Mouse (Mus musculus) bone marrow, adult 2 months (tissue): ENCODE measurements around the gene Trp53. TPM values are rescaled to one million over a fixed set of nuclear protein-coding genes. Genes with fewer than 3 reads are reported as not detected.

Experiments
- H3K27ac ChIP-seq: fragments of 200-500 bp; 2 replicates; pipeline ENCODE4 v1.5.1; 2012; ENCODE audit warnings: low read depth, mild to moderate bottlenecking, control low read depth, inconsistent platforms, low read length; ENCODE audit not compliant: control insufficient read depth, poor library complexity, insufficient read depth
- H3K4me1 ChIP-seq: fragments of 200-500 bp; 2 replicates; pipeline ENCODE4 v1.6.1; 2011; ENCODE audit warnings: low read length; ENCODE audit not compliant: control insufficient read depth, insufficient read depth
- H3K4me3 ChIP-seq: fragments of 200-500 bp; replicated peaks from 2 replicates; pipeline ENCODE3; 2011; ENCODE audit warnings: mild to moderate bottlenecking, low read depth, low read length, control low read depth; ENCODE audit not compliant: control insufficient read depth
- CTCF ChIP-seq: fragments of 200-500 bp; IDR thresholded peaks from 2 replicates; pipeline ENCODE4 v1.5.1; 2011; ENCODE audit warnings: low read length, control low read depth; ENCODE audit not compliant: control insufficient read depth, insufficient read depth
- POLR2A ChIP-seq: fragments of 200-500 bp; IDR thresholded peaks from 2 replicates; pipeline ENCODE4 v1.6.1; 2011; ENCODE audit warnings: low read depth, mild to moderate bottlenecking, control low read depth, low read length, borderline replicate concordance; ENCODE audit not compliant: control insufficient read depth
- WGBS: fragments of 180-500 bp; shearing (Covaris S2); methylation state at CpG from one replicate; pipeline ENCODE4 v1.1.7; 2018; 5-methylcytosine and 5-hydroxymethylcytosine counted together
- polyA plus RNA-seq: library from polyadenylated mRNA; stranded (reverse); fragments of >200 nt; gene quantifications from 2 replicates; pipeline ENCODE4 v1.2.4, GENCODE M21; 2011; ENCODE audit warnings: low replicate concordance; ENCODE audit not compliant: missing spikeins, insufficient read depth, insufficient read length

Gene Trp53
- polyA plus RNA-seq, 1 experiment = 71.7 TPM

GRCm38 (mm10) chr11:69558756-69559155, 21.4 kb upstream of the Trp53 start:
- WGBS = 15% methylated on average over 6 of the region's 6 CpGs
- no peak overlapping the region for H3K4me3 ChIP-seq
- H3K4me1 ChIP-seq = no peaks in the 10 kb centered on the region
- TF ChIP-seq CTCF = no peak
- TF ChIP-seq POLR2A = no peak
- H3K27ac ChIP-seq = no peak overlapping the region

DNA sequence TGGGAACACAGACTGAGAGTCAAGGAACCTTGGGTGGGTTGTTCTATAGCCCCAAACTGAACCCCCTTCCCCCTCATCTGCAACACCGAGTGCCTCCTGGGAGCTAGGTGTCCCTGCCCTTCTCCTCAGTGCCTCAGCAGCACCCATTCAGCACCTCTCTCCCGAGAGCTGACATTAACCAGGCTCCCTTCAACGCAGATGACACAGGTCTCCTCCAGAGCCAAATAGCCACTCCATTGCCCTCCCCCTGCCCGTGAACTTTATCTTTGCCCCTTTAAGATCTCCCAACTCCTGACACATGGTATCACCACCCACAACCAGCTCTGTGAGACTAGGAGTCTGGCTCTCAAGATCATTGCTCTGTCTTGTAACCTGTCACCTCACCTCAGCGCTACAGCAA, 21.0 kb upstream of the Trp53 start:
- H3K27ac ChIP-seq = no peak overlapping the region
- no peak overlapping the region for H3K4me3 ChIP-seq
- WGBS = 45% methylated on average over 5 of the region's 5 CpGs
- H3K4me1 ChIP-seq = no peaks in the 10 kb centered on the region
- TF ChIP-seq POLR2A (no peak), CTCF (no peak)

GRCm38 (mm10) chr11:69559851-69560765, 20.1 kb upstream of the Trp53 start, which contains the start of gene Efnb3:
Gene Efnb3 (minus strand): TSS chr11:69560205.
- H3K4me1 ChIP-seq = no peaks in the 10 kb centered on the region
- no peak within 1 kb of the TSS for H3K27ac ChIP-seq
- TF ChIP-seq CTCF = no peak
- WGBS = 8% methylated on average over 59 of the region's 59 CpGs
- no peak within 1 kb of the TSS for H3K4me3 ChIP-seq

DNA sequence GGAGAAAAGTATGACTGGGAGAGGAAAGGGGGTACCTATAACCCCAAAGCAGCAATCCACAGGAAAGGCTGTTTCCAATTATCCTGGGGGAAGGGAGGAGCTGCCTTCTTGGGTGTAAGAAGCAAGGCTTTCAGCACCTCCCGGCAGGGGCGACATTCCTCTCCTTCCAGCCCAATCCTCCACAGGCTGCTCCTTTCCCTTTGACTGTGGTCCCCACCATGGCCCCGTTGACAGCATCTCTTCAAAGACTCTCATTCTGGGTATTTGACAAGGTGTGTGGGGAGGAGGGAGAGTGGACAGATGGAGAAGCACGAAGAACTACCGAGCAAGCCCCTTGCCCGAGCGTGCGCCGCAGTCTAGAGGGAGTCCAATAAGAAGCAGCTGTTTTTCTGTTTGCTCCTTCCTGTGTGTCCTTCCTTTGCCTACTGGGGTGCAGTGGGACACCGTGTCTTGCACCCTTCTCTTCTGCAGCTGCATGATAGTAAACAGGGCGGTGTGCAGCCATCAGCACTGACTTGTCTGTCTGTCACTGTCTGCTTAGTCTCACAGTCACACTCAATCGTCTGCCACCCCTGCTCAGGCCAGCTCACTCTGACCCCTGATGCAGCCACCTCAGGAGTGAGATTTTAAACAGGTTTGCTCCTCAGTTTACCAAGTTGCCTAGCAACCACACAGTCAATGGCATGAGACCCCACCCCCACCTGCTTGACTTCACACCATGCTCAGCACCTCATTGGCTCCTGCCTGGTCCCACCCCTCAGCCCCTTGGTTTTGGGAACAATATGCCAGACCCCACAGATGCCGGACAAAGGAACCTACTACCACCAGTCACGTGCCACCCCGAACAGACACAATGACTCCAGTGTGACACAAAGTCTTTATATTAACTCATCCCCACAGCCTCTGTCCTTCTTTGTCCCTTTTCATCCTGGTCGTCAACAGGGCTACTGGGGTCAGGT, 19.0 kb upstream of the Trp53 start:
- H3K4me1 ChIP-seq = no peaks in the 10 kb centered on the region
- no peak for TF ChIP-seq CTCF
- no peak overlapping the region for H3K27ac ChIP-seq
- no peak overlapping the region for H3K4me3 ChIP-seq
- WGBS = 90% methylated on average over 16 of the region's 16 CpGs

- Histone ChIP-seq H3K4me1 (no peaks in the 10 kb centered on the region), H3K4me3 (no peak overlapping the region), H3K27ac (no peak overlapping the region)
- 92% methylated on average over 13 of the region's 13 CpGs for WGBS
- TF ChIP-seq CTCF = no peak
- no peak for TF ChIP-seq POLR2A
Observed at GRCm38 (mm10) chr11:69563373-69563772, 16.8 kb upstream of the Trp53 start.

DNA sequence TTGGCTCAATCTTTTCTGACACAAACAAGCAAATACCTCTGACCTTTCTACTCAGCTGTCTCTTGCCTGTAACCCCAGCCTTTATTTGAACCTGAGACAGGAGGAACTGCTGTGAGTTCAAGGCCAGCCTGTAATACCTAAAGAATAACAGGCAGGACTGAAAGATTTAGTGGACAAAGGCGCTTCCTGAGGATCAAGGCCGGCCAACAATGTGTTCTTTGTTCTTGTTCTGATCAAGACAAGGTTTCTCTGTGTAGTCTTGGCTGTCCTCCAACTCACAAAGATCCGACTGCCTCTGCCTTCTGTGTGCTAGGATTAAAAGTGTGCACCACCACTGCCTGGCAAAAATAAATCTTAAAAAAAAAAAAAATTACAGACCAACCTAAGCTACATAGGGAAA, 15.8 kb upstream of the Trp53 start:
- Histone ChIP-seq H3K4me3 (no peak overlapping the region), H3K4me1 (no peaks in the 10 kb centered on the region), H3K27ac (no peak overlapping the region)
- TF ChIP-seq CTCF (no peak), POLR2A (no peak)
- WGBS = 77% methylated on average over 3 of the region's 3 CpGs

- no peaks in the 10 kb centered on the region for H3K4me1 ChIP-seq
- no peak overlapping the region for H3K27ac ChIP-seq
- TF ChIP-seq CTCF = no peak
- no peak for TF ChIP-seq POLR2A
- 93% methylated on average over 8 of the region's 8 CpGs for WGBS
- H3K4me3 ChIP-seq = no peak overlapping the region
Observed at GRCm38 (mm10) chr11:69565131-69565530, 15.0 kb upstream of the Trp53 start.

GRCm38 (mm10) chr11:69575220-69575619, 4.9 kb upstream of the Trp53 start:
- TF ChIP-seq CTCF (peak; percentile 42), POLR2A (no peak)
- no peak overlapping the region for H3K27ac ChIP-seq
- WGBS = 58% methylated on average over 3 of the region's 3 CpGs
- peaks cover 1% of the 10 kb centered on the region for H3K4me1 ChIP-seq
- H3K4me3 ChIP-seq = no peak overlapping the region
